Mouse (Mus musculus) E14TG2a.4 (cell line): Measurements from ENCODE around the gene Syn3.

Experiments
- CTCF ChIP-seq: conservative IDR thresholded peaks from 2 replicates; pipeline ENCODE4 v1.5.1; 2014; ENCODE audit warnings: low read length
- NANOG ChIP-seq: IDR thresholded peaks from 2 replicates; pipeline ENCODE4 v1.6.1; 2014; ENCODE audit warnings: borderline replicate concordance, low read length, mixed read lengths
- POU5F1 ChIP-seq: IDR thresholded peaks from 2 replicates; pipeline ENCODE4 v1.6.1; 2014; ENCODE audit warnings: low read length, borderline replicate concordance

DNA sequence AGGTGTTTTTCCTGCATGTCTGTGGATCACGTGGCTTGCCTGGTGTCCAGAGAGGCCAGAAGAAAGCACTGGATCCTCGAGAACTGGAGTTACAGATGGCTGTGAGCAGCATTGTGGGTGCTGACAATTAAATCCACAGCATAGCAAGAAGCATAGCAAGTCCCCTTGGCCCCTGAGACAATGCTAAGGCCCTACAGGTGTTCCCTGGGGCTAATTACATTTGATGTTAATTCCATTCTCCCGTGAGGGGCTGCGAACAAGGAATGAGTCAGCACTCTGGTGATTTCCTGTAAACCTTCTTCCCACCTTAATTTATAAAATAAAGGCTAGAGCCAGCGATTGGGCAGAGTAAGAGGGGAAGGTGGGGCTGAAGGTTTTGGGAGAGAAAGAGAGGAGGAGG, 479.9 kb downstream of the Syn3 start:
- TF ChIP-seq CTCF (no peak), NANOG (peak; percentile 26; the same call in 1 of the 2 replicates), POU5F1 (no peak)
